Mouse (Mus musculus): ENCODE measurements around the gene Kazn. TPM values are rescaled to one million over a fixed set of nuclear protein-coding genes. Genes with fewer than 3 reads are reported as not detected.

The Kazn gene
- polyA plus RNA-seq, 1 experiment from 2014 or later = 13.7 TPM

GRCm38 (mm10) chr4:142064582-142065228, 174.5 kb downstream of the Kazn start:
- 86% methylated on average over 11 of the region's 11 CpGs for WGBS
- Histone ChIP-seq H3K27me3 (replicated peaks; ENCODE audit: control insufficient read depth, insufficient read depth, low read length) (no peaks in the 10 kb centered on the region), H3K27ac (ENCODE audit: low read depth) (0 out of 2 replicates have a peak overlapping the region, but pooled peaks have one; percentile 1), H3K36me3 (ENCODE audit: control insufficient read depth, insufficient read depth, low read length) (no peaks in the 10 kb centered on the region), H3K4me3 (ENCODE audit: low read depth, low read length) (no peak overlapping the region), H3K4me1 (replicated peaks; ENCODE audit: control insufficient read depth, insufficient read depth, low read length) (peaks cover 34% of the 10 kb centered on the region), H3K9ac (ENCODE audit: low read length) (no peak overlapping the region), H3K4me2 (ENCODE audit: low read length) (no peak overlapping the region), H3K9me3 (ENCODE audit: control insufficient read depth, low read length) (no peaks in the 10 kb centered on the region)
- ATAC-seq (replicated peaks; ENCODE audit: low FRiP score, low TSS enrichment, low read depth) = no peak
- no peak for DNase-seq (ENCODE audit: low spot score)

- no peaks in the 10 kb centered on the region for H3K9me3 ChIP-seq (ENCODE audit: control insufficient read depth, low read length)
- H3K9ac ChIP-seq (ENCODE audit: low read length) = no peak overlapping the region
- H3K4me1 ChIP-seq (replicated peaks; ENCODE audit: control insufficient read depth, insufficient read depth, low read length) = peaks cover 34% of the 10 kb centered on the region
- 87% methylated on average over 8 of the region's 8 CpGs for WGBS
- DNase-seq (ENCODE audit: low spot score) (no peak), ATAC-seq (replicated peaks; ENCODE audit: low FRiP score, low TSS enrichment, low read depth) (no peak)
- no peaks in the 10 kb centered on the region for H3K27me3 ChIP-seq (replicated peaks; ENCODE audit: control insufficient read depth, insufficient read depth, low read length)
- H3K4me2 ChIP-seq (ENCODE audit: low read length) = no peak overlapping the region
- no peak overlapping the region for H3K4me3 ChIP-seq (ENCODE audit: low read depth, low read length)
- H3K36me3 ChIP-seq (ENCODE audit: control insufficient read depth, insufficient read depth, low read length) = no peaks in the 10 kb centered on the region
- no peak overlapping the region for H3K27ac ChIP-seq (ENCODE audit: low read depth)
Observed at GRCm38 (mm10) chr4:142063057-142063534, 176.1 kb downstream of the Kazn start.

DNA sequence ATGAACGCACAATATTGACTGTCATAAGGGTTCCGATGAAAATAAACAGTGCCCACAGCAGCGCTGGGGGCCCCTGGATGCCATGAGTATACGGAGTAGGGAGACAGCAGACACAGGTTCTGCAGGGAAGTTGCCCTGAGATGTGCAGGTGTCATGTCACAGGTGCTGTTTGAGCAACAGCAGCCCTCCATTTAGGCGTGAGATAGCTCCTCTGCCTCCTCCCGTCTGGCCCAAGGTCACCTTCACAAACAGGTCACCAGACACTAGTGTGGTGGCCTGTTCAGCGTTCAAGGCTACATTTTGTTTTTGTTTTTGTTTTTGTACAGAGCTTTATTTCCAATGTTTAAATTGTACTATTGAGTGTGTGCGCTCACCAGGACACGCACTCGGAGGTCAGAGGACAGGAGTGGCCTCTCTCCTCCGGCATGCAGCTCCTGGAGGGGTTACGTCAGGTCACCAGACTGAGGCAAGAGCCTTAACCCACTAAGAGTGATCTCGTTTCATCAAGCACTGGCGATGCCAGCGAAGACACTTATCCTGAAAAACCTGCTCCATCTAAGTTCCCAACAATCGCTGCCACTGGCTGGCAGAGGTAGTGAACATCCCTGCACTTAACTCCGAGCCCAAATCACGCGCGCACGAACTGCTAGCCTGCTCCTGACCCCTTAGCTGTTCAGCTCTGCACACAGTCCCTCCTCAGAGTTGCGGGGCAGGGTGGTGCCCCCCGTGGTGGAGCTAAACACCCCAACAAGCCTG, 177.5 kb downstream of the Kazn start:
- Histone ChIP-seq H3K4me3 (ENCODE audit: low read depth, low read length) (no peak overlapping the region), H3K36me3 (ENCODE audit: control insufficient read depth, insufficient read depth, low read length) (no peaks in the 10 kb centered on the region), H3K9ac (ENCODE audit: low read length) (no peak overlapping the region), H3K27ac (ENCODE audit: low read depth) (0 out of 2 replicates have a peak overlapping the region, but pooled peaks have one; percentile 23), H3K27me3 (replicated peaks; ENCODE audit: control insufficient read depth, insufficient read depth, low read length) (no peaks in the 10 kb centered on the region), H3K9me3 (ENCODE audit: control insufficient read depth, low read length) (no peaks in the 10 kb centered on the region), H3K4me1 (replicated peaks; ENCODE audit: control insufficient read depth, insufficient read depth, low read length) (peaks cover 33% of the 10 kb centered on the region), H3K4me2 (ENCODE audit: low read length) (no peak overlapping the region)
- no peak for ATAC-seq (replicated peaks; ENCODE audit: low FRiP score, low TSS enrichment, low read depth)
- no peak for DNase-seq (ENCODE audit: low spot score)
- 70% methylated on average over 23 of the region's 23 CpGs for WGBS

GRCm38 (mm10) chr4:142060455-142061378, 178.5 kb downstream of the Kazn start:
- ATAC-seq (replicated peaks; ENCODE audit: low FRiP score, low TSS enrichment, low read depth) (no peak), DNase-seq (ENCODE audit: low spot score) (no peak)
- no peaks in the 10 kb centered on the region for H3K9me3 ChIP-seq (ENCODE audit: control insufficient read depth, low read length)
- H3K27ac ChIP-seq (ENCODE audit: low read depth) = peak overlapping the region; percentile 23; the same call in 1 of the 2 replicates
- no peak overlapping the region for H3K4me2 ChIP-seq (ENCODE audit: low read length)
- H3K9ac ChIP-seq (ENCODE audit: low read length) = no peak overlapping the region
- WGBS = 37% methylated on average over 18 of the region's 18 CpGs
- H3K4me3 ChIP-seq (ENCODE audit: low read depth, low read length) = no peak overlapping the region
- H3K27me3 ChIP-seq (replicated peaks; ENCODE audit: control insufficient read depth, insufficient read depth, low read length) = no peaks in the 10 kb centered on the region
- peaks cover 23% of the 10 kb centered on the region for H3K4me1 ChIP-seq (replicated peaks; ENCODE audit: control insufficient read depth, insufficient read depth, low read length)
- H3K36me3 ChIP-seq (ENCODE audit: control insufficient read depth, insufficient read depth, low read length) = no peaks in the 10 kb centered on the region

GRCm38 (mm10) chr4:142059841-142060193, 179.4 kb downstream of the Kazn start:
- 86% methylated on average over 8 of the region's 8 CpGs for WGBS
- H3K9me3 ChIP-seq (ENCODE audit: control insufficient read depth, low read length) = no peaks in the 10 kb centered on the region
- no peak overlapping the region for H3K27ac ChIP-seq (ENCODE audit: low read depth)
- no peak overlapping the region for H3K4me2 ChIP-seq (ENCODE audit: low read length)
- H3K4me3 ChIP-seq (ENCODE audit: low read depth, low read length) = no peak overlapping the region
- H3K4me1 ChIP-seq (replicated peaks; ENCODE audit: control insufficient read depth, insufficient read depth, low read length) = peaks cover 14% of the 10 kb centered on the region
- no peak overlapping the region for H3K9ac ChIP-seq (ENCODE audit: low read length)
- H3K27me3 ChIP-seq (replicated peaks; ENCODE audit: control insufficient read depth, insufficient read depth, low read length) = no peaks in the 10 kb centered on the region
- DNase-seq (ENCODE audit: low spot score) = no peak
- no peak for ATAC-seq (replicated peaks; ENCODE audit: low FRiP score, low TSS enrichment, low read depth)
- no peaks in the 10 kb centered on the region for H3K36me3 ChIP-seq (ENCODE audit: control insufficient read depth, insufficient read depth, low read length)

DNA sequence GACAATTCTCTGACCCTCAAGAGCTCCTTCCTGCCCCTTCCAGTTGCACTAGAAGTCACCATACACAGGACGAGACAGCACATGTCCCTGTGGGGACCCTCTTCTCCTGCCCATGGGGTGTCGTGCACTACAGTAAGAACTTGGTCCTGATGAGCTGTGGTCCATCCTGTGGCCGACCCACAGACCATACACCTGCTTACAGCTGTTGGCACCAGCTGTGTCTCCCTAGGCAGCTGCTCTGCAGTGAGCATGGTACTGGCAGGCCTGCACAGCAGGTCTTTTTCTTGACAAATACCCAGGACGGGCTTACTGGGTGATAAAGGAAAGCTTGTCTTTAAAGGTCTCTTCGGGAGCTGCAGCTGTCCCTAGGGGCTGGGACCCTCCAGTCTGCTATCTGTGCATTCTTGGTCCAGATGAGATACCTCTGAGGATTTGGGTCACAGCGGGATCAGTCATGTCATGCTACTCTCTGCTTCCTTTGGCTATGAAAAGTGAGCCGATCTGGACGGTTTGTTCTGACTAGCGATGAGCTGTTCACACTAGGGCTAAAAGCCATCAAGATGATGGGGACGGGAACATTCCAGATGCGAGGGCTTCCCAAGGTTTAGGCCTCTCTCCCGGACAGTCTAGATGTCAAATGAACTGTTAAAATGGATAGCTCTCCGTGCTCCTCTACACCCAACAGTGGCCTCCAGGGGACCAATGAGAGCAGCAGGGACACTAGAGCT, 179.9 kb downstream of the Kazn start:
- no peak overlapping the region for H3K9ac ChIP-seq (ENCODE audit: low read length)
- H3K27me3 ChIP-seq (replicated peaks; ENCODE audit: control insufficient read depth, insufficient read depth, low read length) = no peaks in the 10 kb centered on the region
- ATAC-seq (replicated peaks; ENCODE audit: low FRiP score, low TSS enrichment, low read depth) (no peak), DNase-seq (ENCODE audit: low spot score) (no peak)
- H3K27ac ChIP-seq (ENCODE audit: low read depth) = no peak overlapping the region
- H3K4me3 ChIP-seq (ENCODE audit: low read depth, low read length) = no peak overlapping the region
- H3K4me1 ChIP-seq (replicated peaks; ENCODE audit: control insufficient read depth, insufficient read depth, low read length) = peaks cover 11% of the 10 kb centered on the region
- no peaks in the 10 kb centered on the region for H3K36me3 ChIP-seq (ENCODE audit: control insufficient read depth, insufficient read depth, low read length)
- no peak overlapping the region for H3K4me2 ChIP-seq (ENCODE audit: low read length)
- 84% methylated on average over 13 of the region's 13 CpGs for WGBS
- no peaks in the 10 kb centered on the region for H3K9me3 ChIP-seq (ENCODE audit: control insufficient read depth, low read length)

GRCm38 (mm10) chr4:142057529-142058216, 181.5 kb downstream of the Kazn start:
- Histone ChIP-seq H3K27ac (ENCODE audit: low read depth) (no peak overlapping the region), H3K4me3 (ENCODE audit: low read depth, low read length) (no peak overlapping the region), H3K9ac (ENCODE audit: low read length) (no peak overlapping the region), H3K4me1 (replicated peaks; ENCODE audit: control insufficient read depth, insufficient read depth, low read length) (peaks cover 18% of the 10 kb centered on the region), H3K36me3 (ENCODE audit: control insufficient read depth, insufficient read depth, low read length) (no peaks in the 10 kb centered on the region), H3K9me3 (ENCODE audit: control insufficient read depth, low read length) (no peaks in the 10 kb centered on the region), H3K27me3 (replicated peaks; ENCODE audit: control insufficient read depth, insufficient read depth, low read length) (no peaks in the 10 kb centered on the region), H3K4me2 (ENCODE audit: low read length) (no peak overlapping the region)
- no peak for ATAC-seq (replicated peaks; ENCODE audit: low FRiP score, low TSS enrichment, low read depth)
- WGBS = 87% methylated on average over 22 of the region's 22 CpGs
- no peak for DNase-seq (ENCODE audit: low spot score)

Measured in intestine, embryonic 14.5 days (tissue).